Mouse (Mus musculus) c-Kit-positive CD71-positive TER-119-positive erythroid progenitor cells, embryonic 14.5 days (primary cell): ENCODE data around the gene Gm49352.
"Not testable (repeated sequence)": the region's sequence is repeated elsewhere in the genome, so short reads cannot be mapped to it uniquely, and the experiment has no call there.

Experiments
- DNase-seq: peaks from one replicate; pipeline ENCODE4 v3.0.0-alpha.2; 2013; ENCODE audit warnings: low spot score

Gene Gm49352

GRCm38 (mm10) chr13:61568074-61568473, at the start of gene Gm49352:
Gene Gm49352, minus strand, starts transcription at chr13:61568174.
- DNase-seq, result not testable (repeated sequence)

GRCm38 (mm10) chr13:61570027-61570426, 2.1 kb upstream of the Gm49352 start, which contains the start of gene Cts3:
Gene Cts3, minus strand, starts transcription at chr13:61570127.
- no peak for DNase-seq

GRCm38 (mm10) chr13:61541631-61542030, 26.3 kb downstream of the Gm49352 start, which contains the start of gene Ctsm:
Gene Ctsm, minus strand, starts transcription at chr13:61541839.
- DNase-seq, result no peak
